Mouse (Mus musculus) small intestine, adult 2 months (tissue): Measurements from ENCODE around the gene Abca1.

Experiments
- CTCF ChIP-seq: fragments of 200-500 bp; IDR thresholded peaks from 2 replicates; pipeline ENCODE4 v1.5.1; 2012; ENCODE audit warnings: low read depth, mild to moderate bottlenecking, control low read depth, inconsistent platforms, low read length, moderate library complexity, mixed read lengths; ENCODE audit not compliant: insufficient replicate concordance, insufficient read length; ENCODE audit errors: extremely low read depth
- POLR2A ChIP-seq: fragments of 200-500 bp; IDR thresholded peaks from 2 replicates; pipeline ENCODE4 v1.6.1; 2012; ENCODE audit warnings: low read depth, mild to moderate bottlenecking, control low read depth, inconsistent platforms, low read length, moderate library complexity

GRCm38 (mm10) chr4:53178489-53178888, 18.8 kb upstream of the Abca1 start:
- TF ChIP-seq POLR2A, result no peak
- no peak for TF ChIP-seq CTCF
